Mouse (Mus musculus) E14TG2a.4 (cell line): ENCODE measurements around the gene Ube2q1.

Experiments
- CTCF ChIP-seq: conservative IDR thresholded peaks from 2 replicates; pipeline ENCODE4 v1.5.1; 2014; ENCODE audit warnings: low read length
- NANOG ChIP-seq: IDR thresholded peaks from 2 replicates; pipeline ENCODE4 v1.6.1; 2014; ENCODE audit warnings: borderline replicate concordance, low read length, mixed read lengths
- POU5F1 ChIP-seq: IDR thresholded peaks from 2 replicates; pipeline ENCODE4 v1.6.1; 2014; ENCODE audit warnings: low read length, borderline replicate concordance

- TF ChIP-seq CTCF, result no peak
- no peak for TF ChIP-seq NANOG
- no peak for TF ChIP-seq POU5F1
These were observed 44.6 kb upstream of the Ube2q1 start for GRCm38 (mm10) chr3:89728848-89729247.
